Mouse (Mus musculus) frontal cortex, postnatal 25 days (tissue): Measurements from ENCODE around the gene Ccnb1ip1.
"Not testable (repeated sequence)": the region's sequence is repeated elsewhere in the genome, so short reads cannot be mapped to it uniquely, and the experiment has no call there.

ENCODE experiments used
- DNase-seq, 2 experiments: peaks; one replicate each; pipeline ENCODE4 v3.0.0; 2022; ENCODE audit warnings: low spot score in 2 of 2

Ccnb1ip1 gene

DNA sequence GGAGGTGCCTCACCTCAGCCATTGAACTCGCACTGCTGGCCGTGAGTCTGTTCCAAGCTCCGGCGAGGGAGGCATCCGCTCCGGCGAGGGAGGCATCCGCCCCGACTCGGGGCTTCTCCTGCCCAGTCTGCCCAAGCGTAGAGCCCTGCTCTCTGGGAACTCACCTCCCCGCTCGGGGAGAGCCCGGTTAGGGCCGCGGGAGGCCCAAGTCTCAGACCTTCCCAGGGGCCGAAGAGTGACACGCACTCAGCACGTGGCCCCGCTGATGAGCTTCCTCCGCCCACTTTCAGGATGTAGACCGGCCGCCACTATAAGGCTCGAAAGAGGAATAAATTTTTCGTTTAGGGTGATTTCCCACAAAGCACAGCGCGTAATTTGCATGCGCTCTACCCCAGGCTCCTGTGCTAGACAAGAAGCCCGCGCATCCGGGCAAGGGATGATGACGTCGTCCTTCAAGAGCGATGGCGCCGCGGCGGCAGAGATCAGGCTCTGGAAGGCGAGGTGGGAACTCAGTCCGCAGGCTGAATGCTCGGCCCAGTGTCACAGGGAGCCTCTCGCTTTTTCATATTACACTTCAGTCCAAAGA, at the start of gene Ccnb1ip1, which contains the start of gene Parp2:
Gene Ccnb1ip1 (minus strand): TSS at position 246 of the 586 bp plus-strand sequence.
Gene Parp2 (plus strand): TSS at position 355 of the 586 bp plus-strand sequence.
- peak; percentile 98 to 99 for DNase-seq

DNA sequence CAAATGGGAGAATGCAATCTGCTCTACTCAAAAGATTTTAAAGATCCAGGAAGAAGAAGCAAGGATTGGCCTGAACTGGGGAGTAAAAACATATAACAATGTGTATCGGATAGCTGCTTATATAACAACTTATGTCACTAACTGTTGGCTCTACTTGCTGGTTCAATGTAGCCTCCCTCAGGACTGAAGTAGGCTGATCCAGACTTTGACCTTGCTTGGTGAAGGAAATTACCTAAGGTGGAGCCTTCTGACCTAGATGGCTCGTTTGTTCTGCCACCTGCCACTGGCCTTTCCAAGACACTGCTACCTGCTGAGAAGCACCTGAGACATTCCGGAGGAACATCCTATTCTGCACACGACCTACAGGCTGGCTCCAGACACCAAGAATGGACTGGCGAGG, 48.3 kb upstream of the Ccnb1ip1 start:
- DNase-seq, result no peak

GRCm38 (mm10) chr14:50837236-50837635, 29.7 kb upstream of the Ccnb1ip1 start:
- no peak for DNase-seq

- no peak for DNase-seq
These were observed 26.9 kb upstream of the Ccnb1ip1 start for GRCm38 (mm10) chr14:50834435-50834834.

DNA sequence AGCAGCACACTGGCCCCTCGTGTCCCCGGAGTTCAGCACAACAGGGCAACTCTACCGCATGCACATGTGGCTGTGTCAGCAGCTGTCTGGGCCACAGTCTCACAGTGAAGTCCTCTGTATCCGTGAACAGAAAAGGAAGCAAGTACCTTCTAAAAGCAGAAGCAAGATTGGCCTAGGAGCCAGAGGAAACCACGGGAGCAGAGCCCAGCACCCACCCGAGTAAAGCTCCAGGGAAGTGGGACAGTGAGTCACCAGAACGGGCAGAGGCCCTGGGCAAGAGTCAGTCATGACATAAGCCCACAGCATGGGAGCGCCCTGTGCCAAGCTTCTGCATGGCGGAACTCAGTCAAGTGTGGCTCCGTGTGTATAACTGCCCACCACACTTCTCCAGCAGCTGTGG, 26.4 kb upstream of the Ccnb1ip1 start:
- DNase-seq, result no peak

GRCm38 (mm10) chr14:50829878-50830277, 22.3 kb upstream of the Ccnb1ip1 start:
- DNase-seq, result no peak

DNA sequence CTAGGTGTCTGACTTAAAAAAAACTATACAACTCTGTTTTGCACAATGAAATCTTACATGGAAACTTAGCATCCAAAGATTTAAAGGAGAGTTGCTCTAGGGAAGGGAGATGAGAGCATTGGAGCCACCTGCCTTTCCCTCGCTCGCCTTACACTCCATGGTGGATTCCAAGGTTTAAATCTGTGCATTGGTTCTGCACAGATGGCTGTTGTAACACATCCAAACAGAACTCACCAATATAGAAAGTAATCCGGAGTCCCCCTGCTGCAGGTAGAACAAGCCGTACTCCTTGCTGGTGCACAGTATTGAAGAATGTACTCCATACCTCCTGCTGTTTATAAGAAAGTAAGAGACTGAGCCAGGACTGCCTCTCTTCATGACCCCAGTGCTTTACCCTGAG, 19.0 kb upstream of the Ccnb1ip1 start:
- DNase-seq, result no peak

DNA sequence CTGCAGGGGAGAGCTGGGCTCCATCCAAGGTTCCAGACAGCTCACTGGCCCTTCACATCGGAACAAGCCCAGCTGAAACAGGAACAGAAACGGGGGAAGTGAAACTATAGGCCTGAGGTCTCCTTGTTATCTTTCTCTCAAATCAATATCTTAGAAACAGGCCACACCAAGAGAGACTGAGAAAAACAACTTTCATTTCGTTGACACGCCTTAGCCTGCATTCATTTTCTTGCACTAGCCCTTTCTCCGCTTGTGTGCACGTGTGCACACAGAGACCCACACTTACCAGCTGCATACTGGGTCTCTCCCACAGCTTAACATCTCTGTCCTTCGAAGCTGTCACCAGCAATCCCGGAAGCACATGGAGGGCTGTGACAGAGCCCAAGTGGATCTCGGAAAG, 16.7 kb upstream of the Ccnb1ip1 start:
- no peak for DNase-seq

DNA sequence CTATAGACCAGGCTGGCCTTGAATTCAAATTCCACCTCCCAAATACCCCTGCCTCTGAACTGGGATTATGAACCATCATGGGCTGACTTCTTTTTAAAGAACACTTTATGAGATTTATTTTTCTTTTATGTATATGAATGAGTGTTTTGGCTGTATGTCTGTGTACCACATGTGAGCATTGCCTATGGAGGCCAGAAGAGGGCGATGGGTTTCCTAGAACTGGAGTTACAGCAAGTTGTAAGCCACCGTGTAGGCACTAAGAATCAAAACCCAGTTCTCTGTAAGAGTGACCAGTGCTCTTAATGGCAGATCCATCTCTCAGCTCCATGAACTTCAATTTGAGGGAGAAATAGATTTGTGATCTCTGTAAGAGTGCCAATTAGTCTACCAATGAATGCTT, 15.7 kb upstream of the Ccnb1ip1 start:
- no peak for DNase-seq

GRCm38 (mm10) chr14:50813060-50813459, 5.5 kb upstream of the Ccnb1ip1 start:
- no peak for DNase-seq

- not testable (repeated sequence) for DNase-seq
These were observed 1.1 kb downstream of the Ccnb1ip1 start for GRCm38 (mm10) chr14:50806469-50806868.

DNA sequence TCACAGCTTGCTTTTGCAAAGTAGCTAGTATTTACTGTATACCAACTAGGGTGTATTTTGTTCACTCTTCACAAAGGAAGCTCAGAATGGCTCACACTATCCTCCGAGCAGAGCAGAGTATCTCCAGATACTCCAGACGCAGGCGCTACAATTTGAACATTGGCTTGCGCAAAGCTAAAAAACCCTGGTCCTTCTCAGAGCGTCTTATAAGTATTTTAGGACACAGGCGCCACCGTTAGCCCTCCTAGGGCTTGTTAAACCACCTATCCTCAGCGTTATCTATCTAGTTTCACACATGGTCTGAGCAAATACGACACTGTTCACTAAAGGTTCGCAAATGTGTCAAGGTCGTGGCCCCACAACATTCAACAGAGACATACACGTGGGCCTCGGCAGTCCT, 2.8 kb downstream of the Ccnb1ip1 start:
- DNase-seq, result no peak

DNA sequence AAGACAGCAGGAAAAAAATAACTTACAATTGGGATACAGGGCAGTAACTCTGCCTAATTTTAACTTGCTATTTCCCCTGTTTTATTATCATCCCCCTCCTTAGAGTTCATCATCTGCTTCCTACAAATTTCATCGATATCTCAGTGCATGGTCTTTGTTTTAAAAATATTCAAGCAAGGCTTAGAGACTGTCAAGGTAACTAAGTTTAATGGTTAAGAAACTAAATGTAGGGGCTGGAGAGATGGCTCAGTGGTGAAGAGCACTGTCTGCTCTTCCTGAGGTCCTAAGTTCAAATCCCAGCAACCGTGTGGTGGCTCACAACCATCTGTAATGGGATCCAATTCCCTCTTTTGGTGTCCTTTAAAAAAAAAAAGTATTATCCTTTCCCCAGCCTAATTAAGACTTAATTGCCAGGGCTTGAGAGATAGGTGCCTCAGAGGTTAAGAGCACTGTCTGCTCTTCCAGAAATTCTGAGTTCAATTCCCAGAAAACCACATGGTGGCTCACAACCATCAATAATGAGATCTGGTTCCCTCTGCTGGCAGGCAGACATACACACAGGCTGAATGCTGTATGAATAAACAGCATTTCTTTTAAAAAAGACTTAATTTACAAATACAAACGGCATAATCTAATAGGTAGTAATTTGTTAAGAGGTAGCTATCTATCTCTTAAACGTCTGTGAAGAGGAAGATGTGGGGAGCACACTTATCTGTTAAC, 4.5 kb downstream of the Ccnb1ip1 start:
- DNase-seq, result no peak

- DNase-seq, result no peak
These were observed 5.1 kb downstream of the Ccnb1ip1 start for GRCm38 (mm10) chr14:50802441-50802840.

DNA sequence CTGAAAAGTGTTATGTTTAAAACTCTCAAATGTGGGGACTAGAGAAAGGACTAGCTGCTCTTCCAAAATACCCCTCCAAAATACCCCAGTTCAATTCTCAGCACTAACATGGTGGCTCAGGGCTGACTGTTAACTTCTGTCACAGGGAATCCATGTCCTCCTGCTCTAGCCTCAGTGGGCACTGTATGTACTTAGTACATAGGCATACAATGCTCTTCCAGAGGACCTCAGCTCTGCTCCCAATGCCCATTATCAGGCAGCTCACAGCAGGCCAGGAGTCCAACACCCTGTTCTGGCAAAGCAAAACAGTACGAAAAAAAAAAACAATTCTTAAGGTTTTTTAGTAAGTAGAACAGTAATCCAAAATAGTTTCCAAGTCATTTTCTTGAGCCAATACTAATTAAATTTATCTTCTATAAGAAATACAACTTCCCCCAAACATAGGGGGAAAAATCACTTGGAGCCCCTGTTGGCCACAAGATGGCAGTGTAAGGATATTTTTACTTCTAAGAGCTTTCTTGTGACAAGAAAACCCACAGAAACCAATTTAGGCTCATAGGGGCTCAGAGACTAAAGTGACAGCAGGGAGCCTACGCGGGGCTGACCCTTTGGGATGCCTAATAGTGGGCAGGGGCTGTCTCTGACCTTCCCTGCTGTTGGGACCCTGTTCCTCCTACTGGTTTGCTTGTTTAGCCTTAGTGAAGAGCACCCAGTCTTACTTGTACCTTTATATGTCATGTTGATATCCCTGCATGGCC, 7.9 kb downstream of the Ccnb1ip1 start:
- DNase-seq, result peak in 1 of 2 experiments; percentile 18

DNA sequence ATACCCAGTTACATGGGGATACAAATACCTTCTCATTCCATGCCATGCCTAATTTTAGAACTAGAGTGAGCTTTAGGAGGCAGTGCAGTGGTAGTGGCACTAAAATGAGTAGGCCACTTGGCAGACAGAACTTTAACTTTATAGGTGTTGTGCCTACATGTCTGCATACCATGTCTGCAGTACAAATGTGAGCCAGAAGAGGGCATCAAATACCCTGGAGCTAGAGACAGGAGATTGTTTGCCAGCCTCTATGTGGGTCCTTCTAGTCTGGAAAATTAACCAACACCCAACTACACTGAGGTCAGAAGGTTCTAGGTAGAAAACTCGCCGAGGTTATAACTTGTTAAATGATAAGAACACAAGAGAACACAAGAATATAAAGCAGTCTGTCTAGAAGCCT, 9.0 kb downstream of the Ccnb1ip1 start:
- no peak for DNase-seq

GRCm38 (mm10) chr14:50796464-50796863, 11.1 kb downstream of the Ccnb1ip1 start:
- no peak for DNase-seq

GRCm38 (mm10) chr14:50795965-50796364, 11.6 kb downstream of the Ccnb1ip1 start:
- DNase-seq, result no peak

DNA sequence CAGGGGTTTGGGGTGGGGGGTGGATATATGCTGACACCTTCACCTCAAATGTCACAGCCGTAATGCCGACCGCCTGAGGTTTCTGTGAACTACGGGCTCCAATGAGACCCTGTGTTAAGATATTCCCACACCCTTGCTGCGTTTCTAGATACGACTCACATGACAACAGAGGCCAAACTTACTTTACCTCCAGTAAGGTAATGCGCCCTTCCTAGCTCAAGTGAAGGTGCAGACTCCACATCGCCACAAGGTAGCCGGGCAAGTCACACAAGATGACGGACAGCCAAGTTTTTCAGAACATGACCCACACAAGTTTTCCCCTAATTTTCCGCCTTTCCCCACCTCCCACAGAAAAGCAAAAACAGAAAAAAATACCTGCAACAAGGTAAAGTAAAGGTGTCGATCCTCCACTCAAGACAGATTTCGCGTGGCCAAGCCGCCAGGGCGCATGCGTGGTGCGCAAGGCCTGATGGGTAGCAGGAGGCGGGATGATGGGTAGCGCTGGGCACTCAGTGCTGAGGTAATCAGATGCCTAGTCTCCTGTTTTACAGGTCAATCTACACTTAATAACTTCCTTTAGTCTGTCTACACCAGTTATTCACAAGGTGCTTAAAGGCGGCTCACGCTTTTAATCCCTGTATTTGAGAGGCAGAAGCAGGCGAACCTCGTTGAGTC, 12.1 kb downstream of the Ccnb1ip1 start:
- DNase-seq, result no peak

- DNase-seq, result no peak
These were observed 19.4 kb downstream of the Ccnb1ip1 start for GRCm38 (mm10) chr14:50788157-50788556.

DNA sequence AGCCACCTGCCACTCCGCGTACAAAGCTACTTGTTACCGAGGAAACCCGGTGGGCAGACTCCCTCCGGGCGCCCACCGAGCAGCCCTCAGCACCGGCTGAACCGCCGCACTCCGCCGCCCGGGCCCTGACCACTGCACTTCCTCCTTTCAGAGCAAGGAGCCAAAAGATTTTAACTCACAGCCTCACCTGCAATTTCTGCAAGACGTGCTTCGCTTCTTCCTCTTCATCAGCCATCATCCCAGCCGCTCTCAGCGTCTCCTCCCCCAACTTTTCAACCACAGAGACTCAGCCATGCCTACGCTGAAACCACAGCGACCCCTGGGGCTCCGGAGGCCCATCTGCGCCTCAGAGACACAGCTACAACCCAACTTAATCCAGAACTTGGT, 22.3 kb downstream of the Ccnb1ip1 start, which contains the start of gene Ttc5:
Gene Ttc5 (minus strand): TSS at position 269 of the 387 bp plus-strand sequence.
- peak; percentile 88 to 96 for DNase-seq
